Mouse (Mus musculus) forebrain, embryonic 12.5 days (tissue): ENCODE measurements around the gene Nova1. TPM values are rescaled to one million over a fixed set of nuclear protein-coding genes. Genes with fewer than 3 reads are reported as not detected.

Experiments
- ATAC-seq: fragments of 200-750 bp; cut with Nextera tagmentation; 2 replicates; pipeline ENCODE4 v1.8.0; 2017; ENCODE audit warnings: moderate TSS enrichment; ENCODE audit not compliant: low FRiP score
- H3K27ac ChIP-seq: fragments of 300-500 bp; sonication (generic); 2 replicates; pipeline ENCODE4 v1.5.1; 2016; ENCODE audit warnings: mild to moderate bottlenecking
- H3K27me3 ChIP-seq: fragments of 300-500 bp; sonication (generic); 2 replicates; pipeline ENCODE4 v1.6.1; 2016; ENCODE audit warnings: mild to moderate bottlenecking
- H3K36me3 ChIP-seq: fragments of 300-500 bp; sonication (generic); replicated peaks from 2 replicates; pipeline ENCODE4 v1.6.1; 2016; ENCODE audit warnings: mild to moderate bottlenecking
- H3K4me1 ChIP-seq: fragments of 300-500 bp; sonication (generic); 2 replicates; pipeline ENCODE4 v1.6.1; 2016
- H3K4me2 ChIP-seq: fragments of 300-500 bp; sonication (generic); 2 replicates; pipeline ENCODE4 v1.6.1; 2016; ENCODE audit warnings: mild to moderate bottlenecking, moderate library complexity
- H3K4me3 ChIP-seq: fragments of 300-500 bp; sonication (generic); replicated peaks from 2 replicates; pipeline ENCODE4 v1.5.1; 2016; ENCODE audit warnings: mild to moderate bottlenecking
- H3K9ac ChIP-seq: fragments of 300-500 bp; sonication (generic); 2 replicates; pipeline ENCODE4 v1.6.1; 2016; ENCODE audit warnings: mild to moderate bottlenecking
- H3K9me3 ChIP-seq: fragments of 300-500 bp; sonication (generic); 2 replicates; pipeline ENCODE4 v1.6.1; 2016
- WGBS: fragments of 180-500 bp; shearing (Covaris S2); methylation state at CpG from one replicate; pipeline ENCODE4 v1.1.7; 2016; 5-methylcytosine and 5-hydroxymethylcytosine counted together
- polyA plus RNA-seq: library from polyadenylated mRNA; unstranded; fragments of >200 nt; fragmentation: Nextera tagmentation; extraction: Ambion mirVana; gene quantifications from 2 replicates; pipeline ENCODE4 v1.2.1, GENCODE M21; 2016

Gene Nova1
- polyA plus RNA-seq, 1 experiment from 2014 or later, result 28.3 TPM

DNA sequence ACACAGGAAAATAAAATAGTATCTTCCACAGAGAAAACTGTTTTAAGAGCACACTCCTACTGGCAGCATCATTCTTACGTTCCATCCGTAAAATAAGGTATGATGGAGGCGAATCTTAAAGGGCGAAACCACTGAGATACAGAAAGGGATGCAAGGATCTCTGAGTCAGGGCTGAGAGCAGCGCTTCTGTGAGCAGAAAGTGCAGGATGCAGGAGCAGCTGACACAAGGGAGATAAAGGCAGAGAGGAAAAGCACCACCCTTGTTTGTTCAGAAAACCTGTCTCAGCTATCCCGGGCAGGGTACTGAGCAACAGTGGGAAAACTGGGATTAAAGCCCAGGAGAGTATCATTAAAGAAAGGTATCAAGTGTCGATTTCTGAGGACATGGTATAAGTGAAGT lies 59.3 kb downstream of the Nova1 start:
- H3K4me1 ChIP-seq, result no peaks in the 10 kb centered on the region
- no peak overlapping the region for H3K4me2 ChIP-seq
- no peak overlapping the region for H3K9ac ChIP-seq
- H3K9me3 ChIP-seq, result no peaks in the 10 kb centered on the region
- H3K27ac ChIP-seq, result no peak overlapping the region
- 69% methylated on average over 7 of the region's 7 CpGs for WGBS
- H3K4me3 ChIP-seq, result no peak overlapping the region
- no peaks in the 10 kb centered on the region for H3K36me3 ChIP-seq
- H3K27me3 ChIP-seq, result no peaks in the 10 kb centered on the region
- ATAC-seq, result no peak

DNA sequence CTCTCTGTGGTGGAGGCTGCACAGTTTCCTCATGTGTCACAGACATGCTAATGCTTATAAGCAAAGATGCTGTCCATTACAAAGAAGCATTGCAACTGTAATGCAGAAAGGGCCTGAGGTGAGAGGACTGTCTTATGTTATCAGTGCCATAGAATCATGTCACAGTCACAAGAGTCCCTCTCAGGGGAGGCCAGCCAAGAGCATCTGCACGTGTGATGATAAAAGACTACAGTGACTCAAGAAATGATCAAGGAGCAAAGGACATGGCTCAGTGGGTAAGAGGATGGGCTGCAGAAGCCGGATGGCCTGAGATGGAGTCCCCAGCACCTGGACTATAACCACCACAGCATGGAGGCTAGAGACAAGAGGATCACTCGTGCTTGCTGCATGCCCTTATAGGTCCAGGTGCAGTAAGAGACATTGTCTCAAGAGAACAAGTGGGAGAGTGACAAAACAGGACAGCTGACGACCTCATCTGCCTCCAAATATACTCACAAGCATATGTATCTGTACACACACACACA lies 64.3 kb downstream of the Nova1 start:
- Histone ChIP-seq H3K4me1 (no peaks in the 10 kb centered on the region), H3K4me2 (no peak overlapping the region), H3K36me3 (no peaks in the 10 kb centered on the region), H3K27ac (no peak overlapping the region), H3K4me3 (no peak overlapping the region), H3K9ac (no peak overlapping the region), H3K9me3 (no peaks in the 10 kb centered on the region), H3K27me3 (no peaks in the 10 kb centered on the region)
- no peak for ATAC-seq
- WGBS, result 66% methylated on average over 4 of the region's 4 CpGs

DNA sequence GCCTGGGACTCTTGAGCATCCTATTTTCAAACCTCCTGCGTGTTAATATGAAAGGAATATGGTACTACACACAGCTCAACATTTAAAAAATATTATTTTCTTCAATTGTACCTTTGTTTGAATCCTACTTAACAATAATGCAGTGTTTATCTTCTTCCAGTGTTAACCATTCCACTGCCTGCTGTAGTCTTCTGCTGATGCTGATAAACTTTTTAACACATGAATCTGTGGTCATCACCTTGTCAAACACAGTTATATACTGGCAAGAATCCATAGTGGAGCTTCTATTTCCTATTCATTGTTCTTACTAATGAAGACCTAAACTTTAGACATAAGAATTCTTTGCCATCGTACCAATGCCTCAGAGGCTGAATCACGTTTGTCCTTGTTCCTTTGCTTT lies 65.6 kb downstream of the Nova1 start:
- no peak overlapping the region for H3K9ac ChIP-seq
- no peak overlapping the region for H3K4me2 ChIP-seq
- H3K4me1 ChIP-seq, result no peaks in the 10 kb centered on the region
- WGBS, result 40% methylated on average over 3 of the region's 3 CpGs
- H3K9me3 ChIP-seq, result no peaks in the 10 kb centered on the region
- H3K27ac ChIP-seq, result no peak overlapping the region
- H3K36me3 ChIP-seq, result no peaks in the 10 kb centered on the region
- ATAC-seq, result no peak
- H3K27me3 ChIP-seq, result no peaks in the 10 kb centered on the region
- no peak overlapping the region for H3K4me3 ChIP-seq

- H3K27me3 ChIP-seq, result no peaks in the 10 kb centered on the region
- no peaks in the 10 kb centered on the region for H3K36me3 ChIP-seq
- no peaks in the 10 kb centered on the region for H3K4me1 ChIP-seq
- no peak for ATAC-seq
- no peaks in the 10 kb centered on the region for H3K9me3 ChIP-seq
- no peak overlapping the region for H3K9ac ChIP-seq
- no peak overlapping the region for H3K27ac ChIP-seq
- H3K4me2 ChIP-seq, result no peak overlapping the region
- no peak overlapping the region for H3K4me3 ChIP-seq
Measured at GRCm38 (mm10) chr12:46733261-46733660, 85.5 kb downstream of the Nova1 start.

GRCm38 (mm10) chr12:46731943-46732342 lies 86.8 kb downstream of the Nova1 start:
- no peak overlapping the region for H3K4me3 ChIP-seq
- no peak overlapping the region for H3K27ac ChIP-seq
- H3K9me3 ChIP-seq, result no peaks in the 10 kb centered on the region
- H3K4me1 ChIP-seq, result no peaks in the 10 kb centered on the region
- WGBS, result 79% methylated on average over 1 of the region's 1 CpGs
- no peak for ATAC-seq
- H3K9ac ChIP-seq, result no peak overlapping the region
- no peaks in the 10 kb centered on the region for H3K27me3 ChIP-seq
- no peaks in the 10 kb centered on the region for H3K36me3 ChIP-seq
- no peak overlapping the region for H3K4me2 ChIP-seq

- no peak overlapping the region for H3K9ac ChIP-seq
- H3K36me3 ChIP-seq, result no peaks in the 10 kb centered on the region
- WGBS, result 42% methylated on average over 8 of the region's 8 CpGs
- H3K9me3 ChIP-seq, result no peaks in the 10 kb centered on the region
- no peak overlapping the region for H3K27ac ChIP-seq
- H3K4me3 ChIP-seq, result no peak overlapping the region
- peaks cover 6% of the 10 kb centered on the region for H3K4me1 ChIP-seq
- peak; percentile 33; the same call in 1 of the 2 replicates for ATAC-seq
- no peak overlapping the region for H3K4me2 ChIP-seq
- no peaks in the 10 kb centered on the region for H3K27me3 ChIP-seq
Measured at GRCm38 (mm10) chr12:46721914-46722313, 96.8 kb downstream of the Nova1 start.

- 92% methylated on average over 4 of the region's 4 CpGs for WGBS
- no peak overlapping the region for H3K9ac ChIP-seq
Measured at GRCm38 (mm10) chr12:46719076-46719475, 99.7 kb downstream of the Nova1 start.

GRCm38 (mm10) chr12:46710094-46710493 lies 108.6 kb downstream of the Nova1 start:
- no peak overlapping the region for H3K27ac ChIP-seq
- H3K4me1 ChIP-seq, result no peaks in the 10 kb centered on the region
- H3K4me2 ChIP-seq, result no peak overlapping the region
- 71% methylated on average over 2 of the region's 2 CpGs for WGBS
- no peaks in the 10 kb centered on the region for H3K9me3 ChIP-seq
- 0 out of 2 replicates have a peak, but pooled peaks cover 4% of the 10 kb centered on the region for H3K36me3 ChIP-seq
- H3K9ac ChIP-seq, result no peak overlapping the region
- no peak for ATAC-seq
- H3K27me3 ChIP-seq, result no peaks in the 10 kb centered on the region
- H3K4me3 ChIP-seq, result no peak overlapping the region

More at GRCm38 (mm10) chr12:46719076-46719475, 99.7 kb downstream of the Nova1 start:
- H3K27ac ChIP-seq, result no peak overlapping the region
- no peaks in the 10 kb centered on the region for H3K9me3 ChIP-seq
- peaks cover 6% of the 10 kb centered on the region for H3K4me1 ChIP-seq
- H3K4me3 ChIP-seq, result no peak overlapping the region
- H3K4me2 ChIP-seq, result no peak overlapping the region
- no peak for ATAC-seq
- no peaks in the 10 kb centered on the region for H3K27me3 ChIP-seq
- no peaks in the 10 kb centered on the region for H3K36me3 ChIP-seq

DNA sequence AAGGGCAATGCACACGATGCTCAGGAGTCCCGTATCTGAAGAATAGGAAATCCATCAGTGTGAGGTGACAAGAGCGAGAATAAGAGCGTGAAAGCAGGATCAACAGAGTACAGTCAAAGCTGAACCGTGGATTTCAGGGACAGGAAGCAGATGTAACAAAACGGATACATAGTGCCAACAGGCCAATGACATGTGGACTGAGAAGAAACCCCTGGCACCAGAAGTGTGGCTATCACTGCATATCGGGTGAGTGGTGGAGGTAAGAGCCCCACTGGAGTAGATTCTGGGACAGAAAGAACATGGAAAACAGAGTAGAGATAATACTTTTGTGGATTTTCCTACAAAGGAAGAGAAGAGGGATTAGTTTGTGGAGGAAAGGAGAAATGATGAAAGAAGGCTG lies 109.3 kb downstream of the Nova1 start:
- no peaks in the 10 kb centered on the region for H3K27me3 ChIP-seq
- 94% methylated on average over 7 of the region's 7 CpGs for WGBS
- no peak for ATAC-seq

GRCm38 (mm10) chr12:46700202-46700601 lies 118.5 kb downstream of the Nova1 start:
- Histone ChIP-seq H3K4me3 (no peak overlapping the region), H3K4me2 (no peak overlapping the region), H3K36me3 (no peaks in the 10 kb centered on the region), H3K27me3 (no peaks in the 10 kb centered on the region), H3K9ac (no peak overlapping the region), H3K4me1 (peaks cover 5% of the 10 kb centered on the region; the same call in 1 of the 2 replicates), H3K9me3 (no peaks in the 10 kb centered on the region), H3K27ac (no peak overlapping the region)
- 94% methylated on average over 8 of the region's 8 CpGs for WGBS
- ATAC-seq, result no peak

More for the DNA sequence above, 109.3 kb downstream of the Nova1 start:
- Histone ChIP-seq H3K27ac (no peak overlapping the region), H3K9ac (no peak overlapping the region), H3K4me1 (no peaks in the 10 kb centered on the region), H3K36me3 (0 out of 2 replicates have a peak, but pooled peaks cover 4% of the 10 kb centered on the region), H3K9me3 (no peaks in the 10 kb centered on the region), H3K4me2 (no peak overlapping the region), H3K4me3 (no peak overlapping the region)

- WGBS, result 85% methylated on average over 2 of the region's 2 CpGs
- no peak overlapping the region for H3K9ac ChIP-seq
- ATAC-seq, result no peak
Measured at GRCm38 (mm10) chr12:46676341-46676740, 142.4 kb downstream of the Nova1 start.

DNA sequence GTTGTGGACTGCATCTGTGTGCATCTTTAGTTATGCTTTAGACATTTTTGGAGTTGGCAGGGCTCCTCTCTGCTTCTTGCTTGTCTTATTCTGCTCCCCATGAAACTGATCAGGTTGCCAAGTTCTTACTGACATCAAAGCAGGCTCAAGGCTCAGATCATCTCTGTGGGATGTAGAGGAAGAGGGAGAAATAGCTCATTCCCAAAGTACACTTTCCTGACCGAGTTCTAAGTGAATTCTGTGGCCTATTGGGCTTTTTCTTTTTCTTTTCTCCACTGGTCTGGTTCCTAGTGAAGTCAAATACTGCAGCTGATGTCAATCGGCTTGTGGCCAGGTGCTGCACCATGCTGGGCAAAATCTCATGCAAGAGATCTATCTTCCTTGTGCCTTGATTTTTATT lies 152.0 kb downstream of the Nova1 start:
- no peak overlapping the region for H3K4me3 ChIP-seq
- 59% methylated on average over 2 of the region's 2 CpGs for WGBS
- H3K27me3 ChIP-seq, result no peaks in the 10 kb centered on the region
- no peaks in the 10 kb centered on the region for H3K36me3 ChIP-seq
- H3K4me1 ChIP-seq, result no peaks in the 10 kb centered on the region
- ATAC-seq, result no peak
- no peak overlapping the region for H3K9ac ChIP-seq
- H3K4me2 ChIP-seq, result no peak overlapping the region
- no peak overlapping the region for H3K27ac ChIP-seq
- H3K9me3 ChIP-seq, result no peaks in the 10 kb centered on the region

More at GRCm38 (mm10) chr12:46676341-46676740, 142.4 kb downstream of the Nova1 start:
- Histone ChIP-seq H3K4me1 (no peaks in the 10 kb centered on the region), H3K36me3 (no peaks in the 10 kb centered on the region), H3K4me2 (no peak overlapping the region), H3K27me3 (no peaks in the 10 kb centered on the region), H3K4me3 (no peak overlapping the region), H3K27ac (no peak overlapping the region), H3K9me3 (no peaks in the 10 kb centered on the region)

DNA sequence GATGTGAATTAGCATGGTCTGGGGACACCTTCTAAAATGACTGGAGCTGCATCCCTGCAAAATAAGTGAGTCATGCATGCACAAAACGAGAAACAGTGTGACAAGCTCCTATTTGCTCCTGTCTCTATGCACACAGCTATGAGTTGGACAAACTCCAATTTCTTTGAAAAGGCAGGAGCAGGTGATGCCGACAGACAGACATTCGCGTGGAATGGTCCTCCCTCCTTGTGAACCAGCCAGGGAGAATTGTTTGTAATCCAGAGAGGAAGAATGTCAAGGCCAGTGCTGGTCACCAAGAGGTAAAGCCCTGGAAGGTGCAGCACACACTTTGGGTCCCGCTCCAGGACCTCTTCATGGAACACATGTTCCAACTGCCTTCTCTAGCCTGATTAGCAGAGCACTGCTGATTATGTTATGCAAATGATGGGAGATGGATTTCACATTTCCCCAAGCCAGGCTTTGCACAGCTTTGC lies 172.6 kb downstream of the Nova1 start:
- H3K4me3 ChIP-seq, result no peak overlapping the region
- no peak overlapping the region for H3K9ac ChIP-seq
- WGBS, result 63% methylated on average over 5 of the region's 5 CpGs
- no peak overlapping the region for H3K27ac ChIP-seq
- peaks cover 8% of the 10 kb centered on the region; the same call in 1 of the 2 replicates for H3K27me3 ChIP-seq
- no peak overlapping the region for H3K4me2 ChIP-seq
- no peaks in the 10 kb centered on the region for H3K9me3 ChIP-seq
- peaks cover 17% of the 10 kb centered on the region for H3K4me1 ChIP-seq
- ATAC-seq, result 0 out of 2 replicates have a peak, but pooled peaks have one; percentile 11
- H3K36me3 ChIP-seq, result no peaks in the 10 kb centered on the region
